Mouse (Mus musculus): ENCODE results near the gene Cpsf6.

DNA sequence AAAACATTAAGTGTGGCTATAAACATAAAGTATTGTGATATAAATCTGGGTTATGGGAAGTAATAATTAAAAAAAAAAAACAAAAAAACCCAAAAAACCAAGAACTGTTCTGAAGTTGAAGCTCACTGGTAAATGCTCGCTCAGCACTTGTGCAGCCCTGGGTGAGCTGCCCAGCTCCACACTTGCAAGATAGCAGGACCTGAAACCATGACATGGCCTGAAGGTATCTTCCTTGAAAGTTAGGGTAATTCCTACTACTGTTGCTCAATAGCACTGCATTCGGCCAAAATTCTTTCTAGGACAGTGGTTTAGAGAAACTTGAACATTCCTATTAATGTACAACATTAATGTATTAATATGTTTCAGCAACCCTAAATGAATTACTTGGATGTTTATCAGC, 66.7 kb downstream of the Cpsf6 start:
- no peak for TF ChIP-seq CTCF (IDR thresholded peaks at IDR 0.05; ENCODE audit: low read depth)
- no peak for TF ChIP-seq EP300 (optimal IDR thresholded peaks at IDR 0.05)

Measured in stomach, postnatal 0 days (tissue).